Mouse (Mus musculus) heart, adult 2 months (tissue): ENCODE results near the gene Hist1h2ae. TPM values are rescaled to one million over a fixed set of nuclear protein-coding genes. Genes with fewer than 3 reads are reported as not detected.
A peak's percentile ranks its signal among the peaks of the same experiment; 100 is the strongest.
"Not testable (repeated sequence)": the region's sequence is repeated elsewhere in the genome, so short reads cannot be mapped to it uniquely, and the experiment has no call there.

Experiments used
- DNase-seq, 2 experiments: peaks; one replicate each; pipeline ENCODE4 v3.0.0; 2021
- H3K27ac ChIP-seq: fragments of 200-600 bp; 2 replicates; pipeline ENCODE4 v1.8.1; 2022
- H3K27me3 ChIP-seq: fragments of 200-500 bp; 2 replicates; pipeline ENCODE4 v1.6.1; 2012; ENCODE audit warnings: mild to moderate bottlenecking, low read length, inconsistent platforms, mixed read lengths; ENCODE audit not compliant: control insufficient read depth, insufficient read depth
- H3K36me3 ChIP-seq: fragments of 200-500 bp; 2 replicates; pipeline ENCODE4 v1.6.1; 2012; ENCODE audit warnings: low read length, inconsistent platforms; ENCODE audit not compliant: control insufficient read depth, insufficient read depth
- H3K4me1 ChIP-seq: fragments of 200-500 bp; 2 replicates; pipeline ENCODE4 v1.6.1; 2011; ENCODE audit warnings: low read length; ENCODE audit not compliant: control insufficient read depth, insufficient read depth
- H3K4me3 ChIP-seq: fragments of 200-600 bp; 2 replicates; pipeline ENCODE4 v1.8.1; 2022
- H3K79me2 ChIP-seq: fragments of 200-500 bp; replicated peaks from 2 replicates; pipeline ENCODE4 v1.6.1; 2012; ENCODE audit warnings: mild to moderate bottlenecking, inconsistent platforms, low read length, moderate library complexity, mixed read lengths; ENCODE audit not compliant: control insufficient read depth, insufficient read depth
- H3K9ac ChIP-seq: fragments of 200-500 bp; 2 replicates; pipeline ENCODE4 v1.6.1; 2012; ENCODE audit warnings: low read depth, mild to moderate bottlenecking, control low read depth, inconsistent platforms, low read length, mixed read lengths
- CTCF ChIP-seq: fragments of 200-600 bp; IDR thresholded peaks from 2 replicates; pipeline ENCODE4 v1.8.1; 2022; ENCODE audit warnings: antibody characterized with exemption, mild to moderate bottlenecking, moderate library complexity
- EP300 ChIP-seq: fragments of 200-500 bp; IDR thresholded peaks from 2 replicates; pipeline ENCODE4 v1.6.1; 2011; ENCODE audit warnings: low read depth, low read length, control low read depth; ENCODE audit not compliant: insufficient read depth
- POLR2A ChIP-seq: fragments of 200-500 bp; IDR thresholded peaks from 2 replicates; pipeline ENCODE4 v1.6.1; 2011; ENCODE audit warnings: mild to moderate bottlenecking, low read depth, low read length, control low read depth; ENCODE audit not compliant: insufficient read depth
- WGBS: fragments of 180-500 bp; shearing (Covaris S2); methylation state at CpG from one replicate; pipeline ENCODE4 v1.1.7; 2018; 5-methylcytosine and 5-hydroxymethylcytosine counted together
- intact Hi-C: fragments of 180-260 bp; cut with DNase I; formaldehyde crosslinking; loops from one replicate; pipeline ENCODE4 v1.15.1; 2025
- polyA plus RNA-seq: library from polyadenylated mRNA; depleted of rRNA; stranded (reverse); fragments of >200 nt; gene quantifications from 2 replicates; pipeline ENCODE4 v1.2.3, GENCODE M21; 2012
- total RNA-seq, 2 experiments: library from RNA; stranded (reverse); gene quantifications; 2 replicates each; pipeline ENCODE4 v1.2.3; 2021

Gene Hist1h2ae
- total and polyA plus RNA-seq, 3 experiments = 0.49 to 2.8 (median 1.8) TPM

DNA sequence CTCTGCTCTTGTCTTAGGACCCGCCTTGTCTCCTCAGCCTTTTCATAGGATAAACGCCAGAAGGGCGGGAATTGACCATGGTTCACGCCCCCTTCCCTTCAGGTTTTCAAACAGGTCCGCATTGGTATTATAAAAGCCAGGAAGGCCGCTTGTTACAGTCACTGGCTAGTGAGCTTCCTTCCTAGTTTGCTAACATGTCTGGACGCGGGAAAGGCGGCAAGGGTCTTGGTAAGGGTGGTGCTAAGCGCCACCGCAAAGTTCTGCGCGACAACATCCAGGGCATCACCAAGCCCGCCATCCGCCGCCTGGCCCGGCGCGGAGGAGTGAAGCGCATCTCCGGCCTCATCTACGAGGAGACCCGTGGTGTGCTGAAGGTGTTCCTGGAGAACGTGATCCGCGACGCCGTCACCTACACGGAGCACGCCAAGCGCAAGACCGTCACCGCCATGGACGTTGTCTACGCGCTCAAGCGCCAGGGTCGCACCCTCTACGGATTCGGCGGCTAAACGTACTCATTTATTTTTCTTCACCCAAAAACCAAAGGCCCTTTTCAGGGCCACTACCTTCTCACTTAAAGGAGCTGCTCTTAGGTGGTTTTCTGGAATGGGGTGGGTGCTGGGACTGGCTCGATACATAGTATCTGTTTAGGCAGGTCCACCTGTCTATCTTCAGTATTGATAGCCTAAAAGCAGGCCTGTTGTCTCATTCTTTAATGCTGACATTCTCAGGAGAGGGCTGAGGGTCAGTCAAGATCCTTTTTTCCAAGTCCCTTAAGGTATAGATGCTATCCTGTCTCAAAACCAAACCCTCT is 10.6 kb upstream of the Hist1h2ae start, which contains the start of gene Hist1h4d:
Gene Hist1h4d (plus strand): TSS at position 191 of the 811 bp plus-strand sequence.
- Histone ChIP-seq H3K79me2 (no peaks in the 10 kb centered on the region), H3K9ac (peak within 1 kb of the TSS; percentile 71), H3K4me3 (peak within 1 kb of the TSS; percentile 72), H3K36me3 (peaks cover 4% of the 10 kb centered on the region; the same call in 1 of the 2 replicates), H3K27ac (peak within 1 kb of the TSS; percentile 24), H3K4me1 (peaks cover 4% of the 10 kb centered on the region), H3K27me3 (no peaks in the 10 kb centered on the region)
- intact Hi-C loops = loop anchor here (5.0 to 10.0 kb wide), 4 partner anchors 161 to 1867 kb away; partner anchors contain the start of genes Hist1h1b, Hist1h2ag, Hist1h2ai and Hist1h2an
- under 1% methylated on average over 43 of the region's 43 CpGs for WGBS
- DNase-seq = peak; percentile 94 to 96
- TF ChIP-seq CTCF = no peak
- peak; percentile 97 for TF ChIP-seq EP300
- TF ChIP-seq POLR2A = peak; percentile 100

DNA sequence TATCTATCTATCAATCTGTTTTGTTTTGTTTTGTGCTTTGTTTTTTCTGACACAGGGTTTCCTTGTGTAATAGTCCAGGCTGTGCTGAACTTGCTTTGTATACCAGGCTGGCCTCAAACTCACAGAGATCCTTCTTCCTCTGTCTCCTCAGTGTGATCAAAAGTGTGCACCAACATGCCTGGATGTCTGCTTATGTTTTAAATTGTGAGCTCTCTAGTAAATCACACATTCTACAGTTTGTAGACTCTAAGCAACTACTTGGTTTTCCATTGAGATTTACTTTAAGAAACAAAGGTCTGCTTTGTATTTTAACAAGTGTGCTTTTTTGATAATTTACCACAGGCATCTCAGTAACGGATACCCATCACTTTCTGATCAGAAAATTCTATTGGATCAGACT is 6.8 kb upstream of the Hist1h2ae start:
- Histone ChIP-seq H3K9ac (no peak overlapping the region), H3K27ac (no peak overlapping the region), H3K4me3 (no peak overlapping the region), H3K27me3 (no peaks in the 10 kb centered on the region), H3K4me1 (peaks cover 1% of the 10 kb centered on the region), H3K36me3 (peaks cover 4% of the 10 kb centered on the region; the same call in 1 of the 2 replicates), H3K79me2 (no peaks in the 10 kb centered on the region)
- intact Hi-C loops = no loop called here
- DNase-seq = no peak
- TF ChIP-seq POLR2A (no peak), CTCF (no peak), EP300 (no peak)
- 96% methylated on average over 1 of the region's 1 CpGs for WGBS

DNA sequence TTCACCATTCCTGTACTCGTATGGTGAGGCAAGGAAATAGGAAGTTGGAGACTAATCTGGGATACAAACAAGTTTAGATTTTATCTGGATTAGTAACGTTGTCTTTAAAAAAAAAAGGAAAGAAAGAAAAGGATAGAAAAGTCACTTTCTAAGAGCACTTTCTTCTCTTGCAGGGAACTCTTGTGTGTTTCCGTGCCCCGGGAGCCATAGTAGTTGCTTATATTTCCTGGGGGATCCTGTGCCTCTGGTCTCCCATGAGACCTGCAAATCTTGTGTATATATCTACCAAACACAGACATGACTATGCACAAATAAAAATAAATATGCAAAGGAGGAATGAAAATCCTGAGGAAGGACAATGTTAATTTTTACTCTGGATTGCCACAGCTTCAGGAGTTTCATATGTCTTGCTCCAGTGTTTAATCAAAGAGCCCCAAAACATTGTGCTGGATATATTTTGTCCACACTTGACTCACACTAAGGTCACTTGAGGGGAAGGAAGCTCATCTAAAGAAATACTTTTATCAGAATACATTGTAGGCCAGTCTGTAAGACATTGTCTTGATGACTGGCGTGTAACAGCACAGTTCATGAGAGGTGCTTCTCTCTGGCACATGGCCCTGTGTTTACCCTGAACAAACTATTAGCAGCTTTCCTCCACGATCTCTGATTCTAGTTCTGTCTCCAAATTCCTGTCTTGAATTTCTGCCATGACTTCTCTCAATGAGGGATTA is 6.1 kb upstream of the Hist1h2ae start:
- Histone ChIP-seq H3K36me3 (peaks cover 5% of the 10 kb centered on the region), H3K27me3 (no peaks in the 10 kb centered on the region), H3K4me3 (no peak overlapping the region), H3K4me1 (peaks cover 3% of the 10 kb centered on the region), H3K27ac (no peak overlapping the region), H3K9ac (no peak overlapping the region), H3K79me2 (no peaks in the 10 kb centered on the region)
- TF ChIP-seq POLR2A = no peak
- no peak for TF ChIP-seq CTCF
- TF ChIP-seq EP300 = no peak
- WGBS = 62% methylated on average over 6 of the region's 6 CpGs
- intact Hi-C loops = no loop called here
- no peak for DNase-seq

DNA sequence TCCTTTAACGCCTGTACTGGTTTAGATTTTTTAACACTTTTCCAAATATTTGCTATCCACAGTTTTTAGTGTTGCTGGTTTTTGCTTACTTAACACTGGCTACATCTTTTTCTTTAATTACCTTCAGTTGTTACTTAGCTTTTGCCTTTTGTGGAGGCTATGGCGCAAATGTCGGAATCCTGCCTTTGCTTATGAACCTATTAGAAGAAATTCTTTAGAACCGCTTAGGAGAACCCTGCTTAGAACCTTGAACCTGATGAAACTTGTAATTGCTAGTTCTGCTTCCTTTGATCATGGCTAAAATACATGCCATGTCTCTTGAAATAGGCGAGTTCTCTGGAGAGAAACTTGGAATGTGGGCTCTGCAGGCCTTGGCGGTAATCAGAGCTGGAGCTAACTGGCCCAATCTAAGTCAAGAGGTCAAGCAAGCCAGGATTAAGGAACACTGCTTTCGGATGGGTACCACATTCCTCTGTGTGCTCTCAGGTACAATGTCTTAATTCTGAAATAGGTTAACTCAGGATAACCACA is 5.4 kb upstream of the Hist1h2ae start:
- intact Hi-C loops = no loop called here
- H3K27ac ChIP-seq = no peak overlapping the region
- H3K79me2 ChIP-seq = no peaks in the 10 kb centered on the region
- peak overlapping the region; percentile 33; the same call in 1 of the 2 replicates for H3K4me3 ChIP-seq
- no peak overlapping the region for H3K9ac ChIP-seq
- WGBS = 61% methylated on average over 7 of the region's 7 CpGs
- peaks cover 6% of the 10 kb centered on the region for H3K36me3 ChIP-seq
- no peaks in the 10 kb centered on the region for H3K27me3 ChIP-seq
- no peak for DNase-seq
- TF ChIP-seq CTCF (no peak), POLR2A (no peak), EP300 (no peak)
- H3K4me1 ChIP-seq = peaks cover 4% of the 10 kb centered on the region

DNA sequence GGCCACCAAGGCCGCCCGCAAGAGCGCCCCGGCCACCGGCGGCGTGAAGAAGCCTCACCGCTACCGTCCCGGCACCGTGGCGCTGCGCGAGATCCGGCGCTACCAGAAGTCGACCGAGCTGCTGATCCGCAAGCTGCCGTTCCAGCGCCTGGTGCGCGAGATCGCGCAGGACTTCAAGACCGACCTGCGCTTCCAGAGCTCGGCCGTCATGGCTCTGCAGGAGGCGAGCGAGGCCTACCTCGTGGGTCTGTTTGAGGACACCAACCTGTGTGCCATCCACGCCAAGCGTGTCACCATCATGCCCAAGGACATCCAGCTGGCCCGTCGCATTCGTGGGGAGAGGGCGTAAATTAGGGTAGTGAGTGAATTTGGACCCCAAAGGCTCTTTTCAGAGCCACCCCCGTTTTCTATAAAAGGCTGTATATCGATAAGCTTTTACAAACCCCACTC is 4.9 kb upstream of the Hist1h2ae start:
- 13% methylated on average over 15 of the region's 40 CpGs for WGBS
- intact Hi-C loops, H3K27me3 ChIP-seq, H3K36me3 ChIP-seq, H3K4me1 ChIP-seq, DNase-seq, H3K79me2 ChIP-seq, H3K27ac ChIP-seq: not testable (repeated sequence)
- H3K4me3 ChIP-seq = peak overlapping the region; percentile 47
- peak overlapping the region; percentile 52; the same call in 1 of the 2 replicates for H3K9ac ChIP-seq
